Mouse (Mus musculus): ENCODE data around the gene Ackr3.

- TF ChIP-seq CTCF (IDR thresholded peaks at IDR 0.05; ENCODE audit: low read depth) (no peak), EP300 (optimal IDR thresholded peaks at IDR 0.05) (no peak)
These were observed 28.7 kb downstream of the Ackr3 start for GRCm38 (mm10) chr1:90232491-90232885.
